Mouse (Mus musculus) gastrocnemius, adult 2 months (tissue): Measurements from ENCODE around the gene Hmgn2. TPM values are rescaled to one million over a fixed set of nuclear protein-coding genes. Genes with fewer than 3 reads are reported as not detected.

ENCODE experiments used
- DNase-seq: peaks from one replicate; pipeline ENCODE4 v3.0.0; 2022
- H3K27ac ChIP-seq: fragments of 200-600 bp; 2 replicates; pipeline ENCODE4 v1.8.1; 2022; ENCODE audit warnings: mild to moderate bottlenecking
- H3K4me3 ChIP-seq: fragments of 200-600 bp; 2 replicates; pipeline ENCODE4 v1.8.1; 2022; ENCODE audit warnings: mild to moderate bottlenecking, moderate library complexity
- CTCF ChIP-seq: fragments of 200-600 bp; IDR thresholded peaks from 2 replicates; pipeline ENCODE4 v1.8.1; 2022; ENCODE audit warnings: antibody characterized with exemption, mild to moderate bottlenecking, moderate library complexity
- intact Hi-C: fragments of 180-260 bp; cut with DNase I; formaldehyde crosslinking; loops from one replicate; pipeline ENCODE4 v1.15.1; 2025
- long read RNA-seq, 2 experiments: library from polyadenylated mRNA; stranded (forward); transcript quantifications; one replicate each; pipeline ENCODE4 v2.0.0; 2021
- total RNA-seq, 2 experiments: library from RNA; stranded (reverse); gene quantifications; 2 replicates each; pipeline ENCODE4 v1.2.3; 2021

Hmgn2 gene
- total RNA-seq: 10 to 100 TPM; 28.0 to 53.8 TPM
- long read RNA-seq, experiment 1, transcript Hmgn2-203 (6 exons, 1,265 nt): major isoform, 70 of 74 reads
- long read RNA-seq, experiment 1, partial matches to known transcripts: 0 of 74 reads
- long read RNA-seq, experiment 1, other reads (novel, unspliced or antisense): 3 of 74 reads
- long read RNA-seq, experiment 2, transcript Hmgn2-203 (6 exons, 1,265 nt): major isoform, 77 of 77 reads
- long read RNA-seq, experiment 2, partial matches to known transcripts: 0 of 77 reads
- long read RNA-seq, experiment 2, other reads (novel, unspliced or antisense): 0 of 77 reads

DNA sequence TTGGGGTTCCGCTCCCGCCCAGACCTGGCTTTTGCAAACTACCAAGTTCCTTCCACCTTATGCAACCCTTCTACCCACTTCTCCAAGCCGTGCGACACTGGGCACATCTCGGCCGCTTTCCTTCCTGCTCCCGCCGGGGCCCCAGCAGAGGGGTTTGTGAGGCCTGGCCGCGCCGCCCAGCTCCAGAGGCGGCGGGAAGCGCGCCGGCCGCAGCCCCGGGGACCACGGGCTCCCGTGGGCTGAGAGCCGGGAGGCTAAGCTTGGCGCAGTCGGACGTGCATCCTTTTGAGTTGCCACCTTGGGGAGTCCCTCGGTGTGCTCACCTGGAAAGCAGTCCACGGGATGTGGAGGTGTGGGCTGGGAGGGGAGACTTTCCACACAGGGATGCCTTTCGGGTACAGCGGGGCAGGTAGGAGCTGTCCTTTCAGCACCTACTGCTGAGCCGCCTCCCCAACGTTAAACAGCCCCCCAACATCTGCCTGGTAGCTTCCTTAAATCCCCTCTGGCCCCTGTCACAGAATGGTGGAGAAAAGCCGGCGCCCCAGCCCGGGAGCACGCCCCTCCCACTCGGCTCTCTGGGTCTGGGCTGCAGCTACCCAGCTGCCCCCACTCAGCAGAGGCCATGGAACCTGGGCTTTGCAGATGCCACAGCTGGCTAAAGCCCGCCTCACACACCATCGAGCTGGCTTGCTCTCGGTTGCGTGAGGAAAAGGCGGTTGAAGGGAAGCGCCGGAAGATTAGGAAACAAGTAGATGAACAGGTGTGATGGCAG, at the start of gene Hmgn2:
Gene Hmgn2, minus strand, starts transcription at position 501 of the 772 bp plus-strand sequence.
- TF ChIP-seq CTCF: no peak
- peak within 1 kb of the TSS; percentile 95 for H3K27ac ChIP-seq
- DNase-seq: peak; percentile 40
- intact Hi-C loops: loop anchor here (5.0 kb wide), 1 partner anchor 34 kb away; the partner anchor contains the start of gene Dhdds
- H3K4me3 ChIP-seq: peak within 1 kb of the TSS; percentile 96

DNA sequence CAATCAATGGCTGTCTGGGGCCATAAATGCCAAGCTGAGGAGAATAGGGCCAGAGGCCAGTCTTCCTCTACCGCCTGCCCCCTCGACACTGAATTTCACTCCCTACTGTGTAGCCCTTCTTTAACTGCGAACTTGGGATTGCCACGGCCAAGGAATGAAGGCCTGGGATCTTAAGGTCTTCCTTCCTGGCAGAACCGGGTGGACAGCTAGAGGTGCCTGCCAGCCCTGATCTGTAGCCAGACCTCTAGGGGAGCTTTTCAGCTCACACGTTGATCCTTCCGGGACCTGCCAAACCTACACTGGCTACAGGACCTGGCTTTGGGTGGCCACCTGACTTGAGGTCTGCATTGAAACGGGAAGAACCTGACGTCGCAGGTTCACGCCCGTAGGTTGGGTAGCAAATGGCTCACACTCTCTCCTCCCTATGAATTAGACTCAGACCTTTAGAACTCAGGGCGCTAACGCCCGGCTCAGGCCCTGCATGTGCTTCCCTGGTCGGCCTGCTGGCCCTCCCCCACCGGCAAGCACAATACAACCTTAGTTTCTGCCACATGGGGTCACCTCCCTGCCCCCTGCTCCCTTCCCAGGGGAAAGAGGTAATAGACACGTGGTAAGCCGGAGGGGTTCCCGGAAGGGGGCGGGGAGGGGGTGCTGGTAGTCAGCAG, 48.9 kb upstream of the Hmgn2 start:
- H3K27ac ChIP-seq: no peak overlapping the region
- intact Hi-C loops: no loop called here
- TF ChIP-seq CTCF: no peak
- peak; percentile 28 for DNase-seq
- H3K4me3 ChIP-seq: peak overlapping the region; percentile 11

DNA sequence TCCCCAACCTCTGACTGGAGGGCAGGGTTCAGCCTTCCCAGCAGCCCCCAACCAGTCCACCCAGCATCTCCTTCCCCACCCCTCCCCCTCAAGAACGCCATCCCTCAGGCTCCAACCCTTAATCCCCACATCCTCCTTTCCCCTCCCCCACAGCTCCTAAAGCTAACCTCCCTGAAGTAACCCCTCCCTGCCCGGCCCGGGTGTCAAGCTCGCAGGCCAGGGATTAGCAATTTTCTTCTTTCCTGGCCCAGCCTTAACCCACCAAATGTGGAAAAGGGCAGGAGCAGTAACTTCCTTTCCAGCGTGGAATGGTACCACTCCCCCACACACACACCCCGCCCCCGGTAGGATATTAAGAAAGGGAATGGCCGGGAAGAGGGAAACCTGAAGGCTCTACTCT, 48.3 kb upstream of the Hmgn2 start:
- no peak overlapping the region for H3K4me3 ChIP-seq
- no peak for DNase-seq
- intact Hi-C loops: no loop called here
- no peak overlapping the region for H3K27ac ChIP-seq
- TF ChIP-seq CTCF: no peak

- TF ChIP-seq CTCF: no peak
- H3K4me3 ChIP-seq: no peak overlapping the region
- no peak overlapping the region for H3K27ac ChIP-seq
- intact Hi-C loops: no loop called here
- DNase-seq: no peak
These were observed 47.8 kb upstream of the Hmgn2 start for GRCm38 (mm10) chr4:134016208-134016607.

GRCm38 (mm10) chr4:134012858-134013528, 44.5 kb upstream of the Hmgn2 start:
- H3K4me3 ChIP-seq: peak overlapping the region; percentile 16
- intact Hi-C loops: no loop called here
- DNase-seq: peak; percentile 80
- peak overlapping the region; percentile 83 for H3K27ac ChIP-seq
- TF ChIP-seq CTCF: peak; percentile 66

- intact Hi-C loops: no loop called here
- Histone ChIP-seq H3K27ac (peak overlapping the region; percentile 83), H3K4me3 (peak overlapping the region; percentile 16)
- no peak for TF ChIP-seq CTCF
- no peak for DNase-seq
These were observed 43.3 kb upstream of the Hmgn2 start for GRCm38 (mm10) chr4:134011450-134012414.

GRCm38 (mm10) chr4:134009709-134010108, 41.3 kb upstream of the Hmgn2 start:
- no peak overlapping the region for H3K4me3 ChIP-seq
- no peak for DNase-seq
- intact Hi-C loops: no loop called here
- no peak for TF ChIP-seq CTCF
- no peak overlapping the region for H3K27ac ChIP-seq

- H3K4me3 ChIP-seq: no peak overlapping the region
- H3K27ac ChIP-seq: no peak overlapping the region
- DNase-seq: no peak
- intact Hi-C loops: no loop called here
- TF ChIP-seq CTCF: no peak
These were observed 38.4 kb upstream of the Hmgn2 start for GRCm38 (mm10) chr4:134006845-134007244.

DNA sequence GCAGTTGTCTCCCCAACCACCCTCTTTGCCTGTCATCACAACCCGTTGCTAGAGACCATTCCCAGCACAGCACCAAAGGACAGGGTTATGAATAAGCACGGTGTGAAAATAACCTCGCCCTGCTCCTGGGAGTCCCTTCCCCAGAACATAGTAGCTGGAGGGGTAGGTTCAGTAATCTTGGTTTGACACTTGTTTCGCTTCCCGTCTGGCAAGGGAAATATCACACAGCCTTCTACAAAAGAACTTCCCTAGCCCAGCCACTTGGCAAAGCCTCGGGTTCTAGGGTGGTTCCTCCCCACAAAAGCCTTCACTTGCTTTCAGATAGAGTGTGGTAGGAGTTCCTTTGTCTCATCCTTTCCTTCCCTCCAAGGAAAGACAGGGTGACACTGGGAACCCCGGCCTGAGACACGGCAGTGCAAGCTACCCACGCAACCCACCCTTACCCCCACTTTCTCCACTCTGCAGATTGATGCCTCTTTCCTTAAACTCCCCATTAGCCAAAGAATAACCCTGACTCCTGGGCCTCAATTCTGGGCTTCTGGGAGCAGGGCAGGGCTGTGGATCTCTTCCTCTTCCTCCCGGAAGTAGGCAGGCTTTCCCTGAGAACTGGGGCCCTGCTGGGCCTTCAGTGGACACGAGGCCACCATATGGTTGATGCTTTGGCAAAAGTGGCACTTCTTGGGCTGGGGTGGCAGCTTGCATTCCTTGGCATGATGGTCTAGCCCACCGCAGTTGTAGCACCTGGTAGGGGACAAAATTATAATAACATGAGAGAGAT, 37.3 kb upstream of the Hmgn2 start:
- no peak for DNase-seq
- Histone ChIP-seq H3K27ac (no peak overlapping the region), H3K4me3 (no peak overlapping the region)
- intact Hi-C loops: no loop called here
- TF ChIP-seq CTCF: no peak

DNA sequence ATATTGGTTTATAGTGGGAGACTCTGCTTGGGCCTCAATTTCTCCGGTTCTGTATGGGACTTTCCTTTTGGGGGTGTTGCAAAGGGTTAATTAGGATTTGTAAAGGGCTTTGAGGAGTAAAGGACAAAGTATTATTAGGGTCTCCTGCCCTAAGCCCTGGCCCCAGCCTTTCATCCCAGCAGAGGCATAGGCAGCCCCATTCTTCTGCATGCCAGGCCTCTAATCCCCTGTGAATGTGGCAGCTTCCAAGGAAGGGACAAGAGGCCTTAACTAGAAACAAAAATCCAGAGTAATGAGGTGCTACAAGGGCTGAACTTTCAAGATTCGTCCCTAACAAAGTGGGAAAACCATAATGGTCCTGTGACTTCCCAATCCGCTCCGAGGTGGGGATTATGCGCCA, 34.5 kb upstream of the Hmgn2 start:
- no peak for DNase-seq
- no peak for TF ChIP-seq CTCF
- no peak overlapping the region for H3K4me3 ChIP-seq
- H3K27ac ChIP-seq: no peak overlapping the region
- intact Hi-C loops: loop anchor here (5.0 kb wide), 1 partner anchor 36 kb away; the partner anchor contains the start of gene Hmgn2

- no peak overlapping the region for H3K4me3 ChIP-seq
- TF ChIP-seq CTCF: no peak
- intact Hi-C loops: loop anchor here (5.0 kb wide), 1 partner anchor 35 kb away; the partner anchor contains the start of gene Hmgn2
- no peak for DNase-seq
- no peak overlapping the region for H3K27ac ChIP-seq
These were observed 33.8 kb upstream of the Hmgn2 start for GRCm38 (mm10) chr4:134002246-134002645.
